Mouse (Mus musculus) hindbrain, embryonic 10.5 days (tissue): ENCODE data around the gene N4bp3. TPM values are rescaled to one million over a fixed set of nuclear protein-coding genes. Genes with fewer than 3 reads are reported as not detected.

Experiments
- DNase-seq: peaks from one replicate; pipeline ENCODE4 v3.0.0-alpha.2; 2017; ENCODE audit warnings: low spot score
- H3K27ac ChIP-seq: fragments of 300-500 bp; sonication (generic); 2 replicates; pipeline ENCODE4 v1.5.1; 2016; ENCODE audit warnings: mild to moderate bottlenecking, moderate library complexity
- H3K27me3 ChIP-seq: fragments of 300-500 bp; sonication (generic); 2 replicates; pipeline ENCODE4 v1.6.1; 2016; ENCODE audit warnings: mild to moderate bottlenecking; ENCODE audit not compliant: poor library complexity, insufficient read depth, severe bottlenecking
- H3K36me3 ChIP-seq: fragments of 300-500 bp; sonication (generic); 2 replicates; pipeline ENCODE4 v1.6.1; 2016; ENCODE audit warnings: mild to moderate bottlenecking, moderate library complexity
- H3K4me1 ChIP-seq: fragments of 300-500 bp; sonication (generic); replicated peaks from 2 replicates; pipeline ENCODE4 v1.6.1; 2016; ENCODE audit warnings: mild to moderate bottlenecking
- H3K4me3 ChIP-seq: fragments of 300-500 bp; sonication (generic); 2 replicates; pipeline ENCODE4 v1.5.1; 2016; ENCODE audit warnings: mild to moderate bottlenecking, moderate library complexity
- H3K9me3 ChIP-seq: fragments of 300-500 bp; sonication (generic); 2 replicates; pipeline ENCODE4 v1.6.1; 2016; ENCODE audit warnings: mild to moderate bottlenecking, moderate library complexity
- WGBS: fragments of 180-500 bp; shearing (Covaris S2); methylation state at CpG from one replicate; pipeline ENCODE4 v1.1.7; 2016; 5-methylcytosine and 5-hydroxymethylcytosine counted together
- polyA plus RNA-seq: library from polyadenylated mRNA; unstranded; fragments of >200 nt; fragmentation: Nextera tagmentation; extraction: Ambion mirVana; gene quantifications from 2 replicates; pipeline ENCODE4 v1.2.1, GENCODE M21; 2016

Gene N4bp3
- polyA plus RNA-seq, 1 experiment from 2014 or later, result 18.3 TPM

DNA sequence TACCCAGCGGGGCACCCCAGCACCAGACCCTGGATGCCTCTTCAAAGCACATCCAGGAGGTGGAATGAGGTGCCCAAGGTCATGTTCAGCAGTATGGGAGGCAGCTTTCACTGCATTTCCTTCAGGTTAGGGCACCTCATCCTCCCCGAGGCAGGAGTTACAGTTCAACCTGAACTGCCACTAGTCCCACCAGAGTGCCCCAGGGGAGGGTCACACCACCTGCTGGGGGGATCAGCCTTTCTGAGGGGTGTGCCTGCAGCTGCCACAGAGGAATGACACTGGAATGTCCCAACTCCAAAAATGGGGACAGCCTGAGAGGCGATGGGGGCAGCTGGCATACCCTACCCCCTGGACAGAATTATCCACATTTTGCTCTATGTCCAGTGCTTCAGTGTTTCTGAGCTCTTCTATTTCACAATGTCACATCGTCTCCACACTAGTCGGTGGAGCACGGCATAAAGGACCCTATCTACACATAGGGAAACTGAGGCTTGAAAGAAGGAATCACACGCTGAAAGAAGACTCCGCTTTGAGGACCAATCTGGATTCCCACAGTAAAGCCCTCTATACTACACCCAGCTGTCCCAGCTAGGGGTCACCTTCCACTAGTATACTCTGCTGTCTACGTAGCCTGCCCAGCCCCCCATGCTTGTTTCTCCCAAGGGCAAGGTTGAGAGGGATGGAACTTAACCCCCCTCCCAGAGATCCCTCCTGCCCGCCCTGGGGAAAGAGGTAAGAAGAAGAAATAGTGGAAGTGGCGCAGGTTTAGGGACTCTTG, 1.3 kb downstream of the N4bp3 start:
- peak overlapping the region; percentile 66 for H3K4me3 ChIP-seq
- 15% methylated on average over 11 of the region's 11 CpGs for WGBS
- 0 out of 2 replicates have a peak, but pooled peaks cover 2% of the 10 kb centered on the region for H3K9me3 ChIP-seq
- peaks cover 19% of the 10 kb centered on the region for H3K36me3 ChIP-seq
- H3K27ac ChIP-seq, result peak overlapping the region; percentile 87
- H3K27me3 ChIP-seq, result peaks cover 33% of the 10 kb centered on the region
- peaks cover 57% of the 10 kb centered on the region for H3K4me1 ChIP-seq
- no peak for DNase-seq

DNA sequence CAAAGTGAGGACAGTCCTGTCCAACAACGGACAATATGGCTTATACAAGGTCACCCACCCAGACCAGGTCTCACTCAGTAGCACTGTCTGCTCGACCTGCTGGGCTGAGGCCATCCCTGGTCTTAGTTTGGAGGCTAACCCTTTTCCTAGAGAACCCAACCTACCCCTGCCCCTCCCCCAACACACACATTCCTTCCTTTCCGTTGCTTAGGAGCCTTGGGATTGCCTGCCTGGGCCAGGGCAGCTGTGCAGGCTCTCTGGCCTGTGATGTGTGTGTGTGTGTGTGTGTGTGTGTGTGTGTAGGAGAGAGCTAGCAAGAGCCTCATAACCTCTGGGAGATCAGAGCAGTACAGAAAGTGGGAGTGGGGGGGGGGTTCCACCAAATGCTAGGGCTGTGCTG, 2.1 kb downstream of the N4bp3 start:
- Histone ChIP-seq H3K36me3 (peaks cover 26% of the 10 kb centered on the region), H3K27ac (peak overlapping the region; percentile 87), H3K4me1 (peaks cover 65% of the 10 kb centered on the region), H3K27me3 (peaks cover 39% of the 10 kb centered on the region), H3K4me3 (peak overlapping the region; percentile 66), H3K9me3 (0 out of 2 replicates have a peak, but pooled peaks cover 2% of the 10 kb centered on the region)
- 11% methylated on average over 3 of the region's 3 CpGs for WGBS
- peak; percentile 87 for DNase-seq

DNA sequence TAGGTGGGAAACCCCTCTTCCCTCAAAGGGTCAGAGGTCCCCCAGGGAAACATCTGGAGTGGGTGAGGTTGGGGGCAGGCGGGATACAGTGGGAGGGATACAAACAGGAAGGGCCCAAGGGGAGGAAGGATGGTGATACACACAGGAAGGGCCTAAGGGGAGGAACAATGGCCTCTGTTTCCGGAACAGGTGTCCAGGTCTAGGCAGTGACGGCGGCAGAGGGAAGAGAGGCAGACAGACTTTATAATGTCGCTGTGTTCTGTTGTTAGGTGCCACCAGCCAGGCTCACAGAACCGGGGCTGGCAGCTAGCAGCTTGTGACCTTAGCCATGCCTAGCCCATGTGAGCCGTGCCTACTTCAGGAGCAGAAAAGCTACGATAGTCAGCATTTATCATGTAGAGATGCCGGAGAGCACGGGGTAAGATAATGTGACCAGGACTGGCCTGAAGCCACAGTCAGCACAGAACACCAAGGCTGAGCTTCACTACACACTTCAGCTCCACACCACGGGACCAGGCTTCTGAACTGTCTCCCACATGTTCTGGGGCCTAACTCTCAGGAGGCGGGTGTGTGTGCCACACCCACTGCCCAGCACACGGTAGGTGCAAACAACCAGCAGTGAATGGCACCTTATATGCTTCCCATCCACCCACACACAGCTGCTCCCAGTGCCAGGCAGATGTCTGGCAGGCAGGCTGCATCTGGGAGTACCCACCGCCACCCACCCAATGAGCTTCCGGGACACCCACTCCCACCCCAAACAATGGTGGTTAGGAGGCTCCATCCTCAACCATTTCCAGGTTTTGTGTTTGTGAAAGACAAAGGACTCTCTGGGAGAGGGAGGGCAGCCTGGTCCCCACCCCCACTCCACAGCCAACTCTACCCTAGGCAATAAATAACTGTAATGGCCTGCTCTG, 3.6 kb downstream of the N4bp3 start:
- Histone ChIP-seq H3K4me3 (no peak overlapping the region), H3K4me1 (peaks cover 70% of the 10 kb centered on the region), H3K27me3 (peaks cover 36% of the 10 kb centered on the region), H3K36me3 (peaks cover 39% of the 10 kb centered on the region), H3K9me3 (0 out of 2 replicates have a peak, but pooled peaks cover 2% of the 10 kb centered on the region), H3K27ac (peak overlapping the region; percentile 78)
- 77% methylated on average over 15 of the region's 15 CpGs for WGBS
- DNase-seq, result no peak

DNA sequence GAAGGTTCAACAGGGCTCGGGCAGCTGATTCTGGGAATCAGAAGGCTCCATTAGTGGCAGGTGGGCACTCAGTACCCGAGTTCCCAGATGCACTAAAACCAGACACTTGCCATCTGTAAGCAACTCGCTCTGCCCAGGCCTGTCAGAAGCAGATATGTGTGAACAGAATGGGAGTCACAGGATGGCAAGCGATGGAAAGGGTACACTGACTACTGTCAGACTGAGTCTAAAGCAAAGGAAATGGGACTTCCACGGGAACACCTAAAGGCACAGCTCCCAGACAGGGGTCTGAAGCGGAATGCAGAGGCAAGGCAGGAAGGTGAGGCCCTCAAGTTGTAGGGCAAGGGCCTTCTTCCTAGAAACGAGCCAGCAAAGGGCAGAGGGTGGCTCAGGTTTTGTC, 4.4 kb downstream of the N4bp3 start:
- H3K27ac ChIP-seq, result peak overlapping the region; percentile 78
- H3K4me1 ChIP-seq, result peaks cover 69% of the 10 kb centered on the region
- DNase-seq, result no peak
- WGBS, result 87% methylated on average over 7 of the region's 7 CpGs
- no peak overlapping the region for H3K4me3 ChIP-seq
- H3K36me3 ChIP-seq, result peaks cover 39% of the 10 kb centered on the region
- no peaks in the 10 kb centered on the region for H3K9me3 ChIP-seq
- peaks cover 29% of the 10 kb centered on the region for H3K27me3 ChIP-seq

DNA sequence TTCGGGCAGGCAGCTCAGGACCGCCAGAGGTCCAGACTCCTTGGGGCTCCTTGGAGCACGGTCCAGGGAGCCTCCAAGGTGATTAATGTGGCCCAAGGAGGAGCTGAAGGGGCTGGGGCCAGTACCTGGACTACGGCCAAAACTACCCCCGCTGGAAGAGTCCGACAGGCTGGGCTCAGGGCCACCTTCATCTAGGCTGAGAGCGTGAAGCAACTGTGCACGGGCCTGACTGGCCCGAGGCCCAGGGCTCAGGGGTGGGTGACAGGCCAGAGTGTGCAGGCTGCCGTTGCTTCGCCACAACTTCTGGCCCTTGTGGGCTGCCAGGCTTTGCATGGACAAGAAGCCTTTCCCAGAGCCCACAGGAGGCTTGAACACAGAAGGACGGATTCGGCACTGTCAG, 5.3 kb downstream of the N4bp3 start:
- H3K4me3 ChIP-seq, result no peak overlapping the region
- 89% methylated on average over 13 of the region's 13 CpGs for WGBS
- no peaks in the 10 kb centered on the region for H3K9me3 ChIP-seq
- H3K27ac ChIP-seq, result 0 out of 2 replicates have a peak overlapping the region, but pooled peaks have one; percentile 31
- no peak for DNase-seq
- H3K36me3 ChIP-seq, result peaks cover 39% of the 10 kb centered on the region
- peaks cover 59% of the 10 kb centered on the region for H3K4me1 ChIP-seq
- peaks cover 19% of the 10 kb centered on the region for H3K27me3 ChIP-seq

DNA sequence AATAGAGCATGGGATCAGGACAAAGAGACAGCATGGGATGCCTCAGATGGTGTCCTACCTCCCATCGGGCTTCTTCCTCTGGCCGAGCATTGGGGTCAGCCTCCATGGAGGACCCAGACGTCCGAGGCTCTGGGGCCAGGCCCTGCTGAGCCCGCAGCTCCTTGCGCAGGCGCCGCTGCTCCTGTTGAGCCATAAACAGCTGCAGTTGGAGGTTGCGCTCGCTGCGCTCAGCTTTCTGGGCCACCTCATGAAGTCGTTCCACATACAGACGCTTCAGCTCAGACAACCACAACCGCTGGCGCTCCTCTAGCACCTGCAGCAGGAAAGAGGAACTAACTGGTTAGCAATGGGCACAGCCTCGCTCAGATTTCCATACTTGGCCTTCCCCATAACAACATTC, 6.4 kb downstream of the N4bp3 start:
- H3K4me1 ChIP-seq, result peaks cover 49% of the 10 kb centered on the region
- H3K27ac ChIP-seq, result no peak overlapping the region
- H3K9me3 ChIP-seq, result no peaks in the 10 kb centered on the region
- WGBS, result 65% methylated on average over 16 of the region's 16 CpGs
- H3K27me3 ChIP-seq, result peaks cover 10% of the 10 kb centered on the region
- H3K4me3 ChIP-seq, result no peak overlapping the region
- peaks cover 39% of the 10 kb centered on the region for H3K36me3 ChIP-seq
- DNase-seq, result no peak

DNA sequence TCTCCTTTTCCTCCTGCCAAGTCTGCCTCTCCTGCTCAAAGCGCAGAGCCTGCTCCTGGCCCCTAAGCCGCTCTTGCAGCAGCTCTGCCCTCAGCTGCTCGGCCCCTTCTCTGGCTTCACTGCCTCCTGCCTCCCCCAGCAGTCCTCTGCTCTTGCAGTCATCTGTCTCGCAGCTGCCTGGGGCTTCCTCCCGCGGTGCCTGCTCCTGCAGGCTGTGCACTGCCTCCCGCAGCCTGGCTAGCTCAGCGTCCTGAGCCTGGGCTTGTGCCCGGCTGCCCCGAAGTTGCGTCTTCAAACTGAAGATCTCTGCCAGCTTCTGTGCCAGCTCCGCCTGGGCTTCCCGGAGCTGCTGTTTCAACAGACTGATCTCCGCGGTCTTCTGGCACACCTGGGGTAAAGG, 6.9 kb downstream of the N4bp3 start:
- H3K4me1 ChIP-seq, result peaks cover 44% of the 10 kb centered on the region
- H3K27me3 ChIP-seq, result peaks cover 10% of the 10 kb centered on the region
- H3K36me3 ChIP-seq, result peaks cover 39% of the 10 kb centered on the region
- WGBS, result 44% methylated on average over 15 of the region's 15 CpGs
- H3K4me3 ChIP-seq, result no peak overlapping the region
- DNase-seq, result no peak
- H3K27ac ChIP-seq, result no peak overlapping the region
- no peaks in the 10 kb centered on the region for H3K9me3 ChIP-seq

DNA sequence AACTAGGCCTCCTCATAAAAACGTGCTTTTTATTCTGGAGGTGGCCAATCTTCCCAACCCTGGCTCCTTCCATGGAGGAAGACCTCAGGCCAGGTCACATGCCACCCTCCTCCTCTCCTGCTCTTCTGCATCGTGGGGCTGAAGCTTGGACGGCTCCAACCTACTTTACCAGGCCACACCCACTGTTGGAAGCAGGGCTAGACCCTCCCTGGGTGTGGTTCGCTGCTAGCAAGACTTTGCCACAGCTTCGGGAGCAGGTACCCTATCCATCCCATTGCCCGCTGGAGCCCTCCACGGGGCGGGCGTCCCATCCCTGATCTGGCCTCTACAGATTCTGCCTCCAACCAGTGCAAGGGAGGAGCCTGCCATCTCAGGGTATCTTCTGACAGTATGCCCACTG, 7.4 kb downstream of the N4bp3 start:
- Histone ChIP-seq H3K27me3 (peaks cover 10% of the 10 kb centered on the region), H3K36me3 (peaks cover 39% of the 10 kb centered on the region), H3K9me3 (no peaks in the 10 kb centered on the region), H3K4me3 (no peak overlapping the region), H3K27ac (no peak overlapping the region), H3K4me1 (peaks cover 40% of the 10 kb centered on the region)
- no peak for DNase-seq
- WGBS, result 76% methylated on average over 9 of the region's 9 CpGs

DNA sequence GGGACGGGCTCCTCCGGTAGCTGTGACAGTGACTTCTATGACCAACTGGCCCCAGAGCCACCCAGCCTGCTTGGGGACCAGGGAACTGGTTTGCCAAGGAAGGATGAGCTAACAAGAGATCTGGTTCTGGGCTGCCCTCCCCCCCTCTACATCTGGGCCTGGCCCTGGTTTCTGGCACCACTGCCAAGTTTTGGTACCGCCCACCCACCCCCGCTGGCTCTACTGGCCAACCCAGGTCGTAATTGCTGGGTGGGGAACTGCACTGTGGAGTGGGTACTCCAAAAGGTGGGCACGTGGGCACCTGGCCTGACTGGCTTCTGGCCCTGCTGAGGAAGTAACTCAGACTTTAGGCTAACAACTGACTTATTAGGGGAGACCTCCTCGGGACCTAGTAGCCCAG, 9.9 kb downstream of the N4bp3 start:
- 85% methylated on average over 7 of the region's 7 CpGs for WGBS
- Histone ChIP-seq H3K27ac (no peak overlapping the region), H3K4me1 (peaks cover 34% of the 10 kb centered on the region), H3K9me3 (no peaks in the 10 kb centered on the region), H3K36me3 (peaks cover 35% of the 10 kb centered on the region), H3K4me3 (no peak overlapping the region), H3K27me3 (peaks cover 10% of the 10 kb centered on the region)
- no peak for DNase-seq

DNA sequence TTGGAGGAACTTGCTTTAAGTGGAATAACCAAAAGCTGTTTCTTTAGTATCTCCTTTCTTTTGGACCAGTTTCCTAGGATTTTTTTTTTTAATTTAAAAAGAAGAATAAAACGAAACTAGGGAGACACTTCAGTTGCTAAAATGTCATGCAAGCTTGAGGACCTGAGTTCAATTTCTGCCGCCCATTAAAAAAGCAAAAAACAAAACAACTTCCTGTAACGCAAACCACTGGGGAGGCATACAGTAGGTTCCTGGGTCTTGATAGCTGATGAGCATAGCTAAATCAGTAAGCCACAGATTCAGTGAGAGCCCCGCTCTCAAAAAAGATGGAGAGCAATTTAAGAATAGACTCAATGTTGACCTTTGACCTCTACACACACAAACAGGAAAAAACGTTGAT, 12.1 kb downstream of the N4bp3 start:
- Histone ChIP-seq H3K27ac (peak overlapping the region; percentile 42; the same call in 1 of the 2 replicates), H3K4me3 (no peak overlapping the region)
- 70% methylated on average over 5 of the region's 5 CpGs for WGBS

DNA sequence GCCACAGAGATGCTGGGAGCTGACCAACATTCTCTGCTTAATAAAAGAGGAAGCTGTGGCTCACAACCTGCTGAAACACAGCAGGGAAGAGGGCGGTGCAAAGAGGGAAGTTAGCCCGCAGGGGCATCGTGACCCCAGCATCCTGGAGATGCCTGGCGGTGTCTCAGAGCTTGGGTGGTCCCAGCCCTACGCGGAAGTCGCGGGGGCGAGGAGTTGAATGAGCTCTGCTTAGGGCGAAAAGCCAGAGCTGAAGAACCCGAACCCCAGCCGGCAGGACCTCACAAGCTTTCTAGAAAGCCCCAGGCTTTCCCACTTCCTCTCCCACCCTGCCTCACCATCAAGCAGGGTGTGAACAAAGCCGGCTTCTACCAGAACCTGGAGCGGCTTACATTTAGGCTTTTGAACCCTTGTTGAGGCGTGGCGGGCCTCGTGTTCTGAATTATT, 12.6 kb downstream of the N4bp3 start:
- H3K27ac ChIP-seq, result peak overlapping the region; percentile 42; the same call in 1 of the 2 replicates
- H3K4me3 ChIP-seq, result peak overlapping the region; percentile 18
- H3K36me3 ChIP-seq, result peaks cover 7% of the 10 kb centered on the region
- H3K27me3 ChIP-seq, result no peaks in the 10 kb centered on the region
- peak; percentile 74 for DNase-seq
- peaks cover 34% of the 10 kb centered on the region for H3K4me1 ChIP-seq
- H3K9me3 ChIP-seq, result no peaks in the 10 kb centered on the region
- 3% methylated on average over 17 of the region's 17 CpGs for WGBS

More for the DNA sequence above, 12.1 kb downstream of the N4bp3 start:
- DNase-seq, result no peak
- peaks cover 38% of the 10 kb centered on the region for H3K4me1 ChIP-seq
- H3K27me3 ChIP-seq, result no peaks in the 10 kb centered on the region
- H3K9me3 ChIP-seq, result no peaks in the 10 kb centered on the region
- peaks cover 12% of the 10 kb centered on the region for H3K36me3 ChIP-seq

DNA sequence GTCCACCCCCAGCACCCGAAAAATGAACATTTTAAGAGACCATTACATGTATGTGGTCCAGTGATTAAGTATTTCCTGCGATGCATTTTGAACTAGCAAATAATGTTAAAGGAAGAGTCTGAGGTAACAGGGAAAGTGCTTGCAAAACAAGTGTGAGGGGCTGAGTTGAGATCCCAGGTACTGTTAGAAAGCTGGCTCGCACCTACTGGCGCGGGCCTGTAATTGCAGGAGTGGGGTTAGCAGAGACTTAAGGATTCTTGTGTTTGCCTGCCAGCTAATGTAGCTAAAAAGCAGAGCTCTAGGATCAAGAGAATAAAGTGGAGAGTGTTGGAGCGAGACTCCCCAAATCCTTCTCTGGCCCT, 14.3 kb downstream of the N4bp3 start:
- peak; percentile 66 for DNase-seq
- H3K4me3 ChIP-seq, result peak overlapping the region; percentile 89
- no peaks in the 10 kb centered on the region for H3K9me3 ChIP-seq
- no peaks in the 10 kb centered on the region for H3K27me3 ChIP-seq
- H3K36me3 ChIP-seq, result 0 out of 2 replicates have a peak, but pooled peaks cover 5% of the 10 kb centered on the region
- H3K27ac ChIP-seq, result peak overlapping the region; percentile 89
- peaks cover 34% of the 10 kb centered on the region for H3K4me1 ChIP-seq
- 5% methylated on average over 6 of the region's 6 CpGs for WGBS
